Mouse (Mus musculus) CH12F3 (cell line): ENCODE measurements around the gene Plscr3.
"Not testable (repeated sequence)": the region's sequence is repeated elsewhere in the genome, so short reads cannot be mapped to it uniquely, and the experiment has no call there.

ENCODE experiments used
- in situ Hi-C: fragments of 300-500 bp; cut with MboI; formaldehyde crosslinking; loops from 2 replicates; pipeline ENCODE4 v1.14.3; 2020; ENCODE audit warnings: low sequenced_read_pairs

Gene Plscr3

GRCm38 (mm10) chr11:69828832-69829231 is 17.3 kb upstream of the Plscr3 start:
- in situ Hi-C loops = no loop called here

- in situ Hi-C loops = no loop called here
Observed at GRCm38 (mm10) chr11:69833554-69833953, 12.6 kb upstream of the Plscr3 start.

DNA sequence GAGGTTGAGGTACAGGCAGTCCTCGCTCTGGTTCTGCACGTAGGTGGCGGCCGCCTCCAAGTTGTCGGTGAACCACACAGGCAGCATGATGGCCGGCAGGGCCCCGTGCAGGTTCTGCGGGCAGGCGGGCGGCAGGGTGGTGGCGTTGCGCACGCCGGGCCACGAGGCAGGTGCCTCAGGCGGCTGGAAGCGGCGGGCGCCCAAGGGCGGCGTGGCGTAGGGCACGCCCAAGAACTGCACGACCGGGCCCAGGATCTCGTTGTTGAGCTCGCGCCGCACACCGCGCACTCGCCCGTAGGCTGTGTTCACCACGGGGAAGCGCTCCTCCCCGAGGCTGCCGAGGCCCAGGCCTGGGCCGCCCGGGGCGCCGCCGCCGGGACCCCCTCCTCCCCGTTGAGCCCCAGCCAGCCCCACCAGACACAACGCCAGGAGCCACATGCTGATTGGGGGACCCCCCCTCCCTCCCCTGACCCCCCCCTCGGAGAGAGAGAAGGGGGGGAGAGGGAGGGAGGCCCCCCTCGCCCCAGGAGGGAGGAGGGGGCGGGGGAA is 12.1 kb upstream of the Plscr3 start:
- in situ Hi-C loops = no loop called here

- in situ Hi-C loops = no loop called here
Observed at GRCm38 (mm10) chr11:69835326-69835965, 10.7 kb upstream of the Plscr3 start.

DNA sequence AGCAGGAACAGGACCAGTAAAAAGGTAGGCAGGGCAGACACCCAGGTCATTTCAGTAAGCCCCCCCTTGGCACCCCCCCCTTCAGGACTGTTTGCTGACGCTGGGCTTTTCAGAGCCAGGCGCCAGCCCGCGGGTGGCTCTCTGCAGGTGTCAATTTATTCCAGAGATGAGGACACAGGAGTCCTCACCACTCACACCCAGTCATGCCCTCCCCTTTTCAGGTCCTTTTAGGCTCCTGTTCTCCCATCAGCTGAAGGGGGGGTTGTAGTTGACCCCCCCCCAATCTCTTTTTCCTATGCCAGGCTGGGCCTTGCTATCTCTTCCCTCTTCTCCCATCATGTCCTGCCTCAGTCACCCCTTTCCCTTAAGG is 10.2 kb upstream of the Plscr3 start:
- in situ Hi-C loops = no loop called here

GRCm38 (mm10) chr11:69836703-69837576 is 9.2 kb upstream of the Plscr3 start:
- in situ Hi-C loops = no loop called here

GRCm38 (mm10) chr11:69837604-69837951 is 8.6 kb upstream of the Plscr3 start, which contains the start of gene Nlgn2:
TSS of gene Nlgn2 (minus strand) at chr11:69837784.
- in situ Hi-C loops = no loop called here

DNA sequence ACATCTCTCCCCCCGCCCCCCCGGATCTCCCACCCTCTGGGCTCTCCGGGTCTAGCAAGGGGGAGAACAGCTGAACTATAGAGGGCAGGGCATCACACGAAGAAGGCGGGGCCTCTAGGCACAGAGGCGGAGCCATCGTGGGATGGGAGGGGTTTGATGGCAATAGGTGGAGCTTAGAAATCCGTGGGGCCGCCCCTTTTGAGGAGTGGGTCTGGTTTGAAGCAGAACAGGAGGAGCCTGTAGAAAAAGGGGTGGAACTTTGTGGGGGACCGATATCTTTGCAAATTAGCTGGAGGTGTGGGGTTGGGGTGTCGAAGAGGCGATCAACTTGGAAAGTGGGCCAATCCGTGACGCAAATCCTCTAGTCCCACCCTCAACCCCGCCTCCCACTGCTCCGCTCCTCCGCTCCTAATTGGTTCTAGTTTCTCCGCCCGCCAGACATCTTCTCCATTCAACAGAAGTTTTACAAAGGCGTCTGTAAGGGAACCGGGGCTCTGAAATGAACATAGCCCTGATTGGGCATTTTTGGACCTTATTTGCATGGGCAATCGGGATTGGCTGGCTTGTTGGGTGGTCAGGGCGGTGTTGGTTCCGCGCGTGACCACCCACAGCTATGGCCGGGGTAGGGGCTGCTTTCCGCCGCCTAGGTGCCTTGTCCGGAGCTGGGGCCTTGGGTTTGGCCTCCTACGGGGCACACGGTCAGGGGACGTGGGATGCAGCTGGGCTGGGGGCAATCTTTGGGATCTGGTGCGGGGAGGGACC is 8.0 kb upstream of the Plscr3 start, which contains the start of gene Tmem256:
Gene Tmem256, plus strand, starts transcription at position 563 of the 762 bp plus-strand sequence.
- in situ Hi-C loops = no loop called here

- in situ Hi-C loops = no loop called here
Observed at GRCm38 (mm10) chr11:69838714-69839104, 7.5 kb upstream of the Plscr3 start.

DNA sequence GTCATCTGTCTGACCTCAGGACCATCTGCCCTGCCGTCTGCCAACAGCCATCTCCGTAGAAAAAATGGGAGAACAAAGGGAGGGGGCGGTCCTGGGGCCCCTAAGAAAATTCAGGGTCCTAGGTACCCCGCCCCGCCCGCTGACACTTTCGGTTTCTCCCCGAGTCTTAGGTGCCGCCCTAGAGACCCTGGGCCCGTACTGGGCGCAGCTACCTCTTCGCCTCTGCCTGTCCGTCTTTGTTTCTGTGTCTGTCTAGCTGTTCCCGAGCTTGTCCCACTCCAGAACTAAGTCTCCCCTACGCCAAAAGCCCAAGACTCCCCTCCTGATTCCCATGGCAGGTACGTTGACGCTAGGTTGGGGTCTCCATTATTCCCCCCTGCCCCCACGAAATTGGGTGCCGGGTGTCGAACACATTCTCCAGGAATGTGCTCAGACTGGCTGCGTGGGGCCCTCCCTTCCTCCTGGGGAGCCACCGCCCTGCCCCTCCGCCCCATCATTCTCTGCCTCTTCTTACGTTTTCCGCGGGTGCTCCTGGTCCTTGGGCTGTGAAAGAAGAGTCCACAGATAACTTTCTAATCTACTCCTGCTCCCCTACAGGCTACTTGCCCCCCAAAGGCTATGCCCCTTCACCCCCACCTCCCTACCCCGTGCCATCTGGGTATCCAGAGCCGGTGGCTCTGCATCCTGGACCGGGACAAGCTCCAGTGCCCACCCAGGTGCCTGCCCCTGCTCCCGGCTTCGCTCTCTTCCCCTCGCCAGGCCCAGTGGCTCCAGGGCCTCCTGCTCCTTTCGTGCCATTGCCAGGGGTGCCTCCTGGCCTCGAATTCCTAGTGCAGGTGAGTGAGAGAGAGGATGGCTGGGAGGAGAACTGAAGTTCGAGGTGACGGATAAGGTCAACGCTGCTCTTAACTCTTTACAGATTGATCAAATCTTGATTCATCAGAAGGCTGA is 837 bp downstream of the Plscr3 start:
- in situ Hi-C loops = no loop called here

GRCm38 (mm10) chr11:69848021-69848420 is 1.8 kb downstream of the Plscr3 start:
- in situ Hi-C loops = no loop called here

DNA sequence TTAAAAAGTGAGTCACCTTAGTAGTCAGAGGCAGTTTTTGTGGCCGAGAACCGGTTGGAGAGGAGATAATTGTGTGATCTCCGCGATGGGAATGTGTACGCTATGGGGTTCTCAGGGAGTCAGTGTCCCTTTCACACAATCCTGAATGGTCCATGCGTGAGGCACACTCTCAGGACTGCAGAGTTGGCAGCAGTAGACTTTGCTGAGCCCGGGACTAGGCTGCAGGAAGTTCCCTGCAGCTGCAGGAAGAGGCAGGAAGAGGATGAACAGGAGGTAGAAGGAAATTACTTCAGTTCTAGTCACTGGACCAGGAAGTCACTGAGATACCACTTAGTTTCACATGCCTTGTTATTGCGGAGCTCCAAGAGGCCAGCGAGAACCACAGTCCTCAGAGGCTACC is 3.0 kb downstream of the Plscr3 start:
- in situ Hi-C loops = no loop called here

- in situ Hi-C loops = no loop called here
Observed at GRCm38 (mm10) chr11:69849884-69850283, 3.7 kb downstream of the Plscr3 start.

DNA sequence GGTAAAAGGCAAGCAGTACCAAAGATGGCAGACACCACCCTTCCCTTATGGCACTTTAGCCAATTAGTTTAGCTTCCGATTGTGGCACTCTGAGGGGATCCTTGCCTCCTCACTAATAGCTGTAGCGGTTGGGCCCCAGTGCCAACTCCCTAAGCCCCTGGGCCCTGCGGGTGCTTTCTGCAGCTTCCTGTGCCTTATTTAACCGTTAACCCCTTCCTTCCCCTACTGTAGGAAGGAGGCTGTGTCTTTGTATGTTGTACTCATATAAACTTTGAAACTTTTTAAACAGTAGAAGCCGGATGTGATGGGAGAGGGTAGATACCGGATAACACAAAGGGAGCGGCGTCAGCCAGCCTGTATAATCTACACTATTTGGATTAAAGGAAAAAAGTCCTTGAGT is 4.6 kb downstream of the Plscr3 start:
- in situ Hi-C loops = no loop called here

DNA sequence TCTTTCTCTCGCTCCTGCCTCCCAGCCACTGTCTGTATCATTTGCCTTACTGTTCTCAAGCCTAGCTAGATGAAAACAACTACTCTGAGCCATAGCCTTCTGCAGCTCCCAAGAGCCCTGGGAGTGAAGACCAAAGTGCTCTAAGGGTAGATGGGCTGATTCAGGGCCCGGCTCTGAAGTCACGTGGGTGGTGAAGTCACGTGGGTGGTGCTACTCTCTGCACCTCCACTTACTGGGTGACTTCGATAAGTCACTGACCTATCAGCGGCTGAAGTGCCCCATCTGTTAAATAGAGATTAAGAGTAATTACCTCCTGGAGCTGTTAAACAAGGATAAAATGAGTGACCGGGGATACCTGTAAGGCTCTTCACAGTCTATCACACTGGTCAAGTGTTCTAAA is 7.8 kb downstream of the Plscr3 start:
- in situ Hi-C loops = no loop called here

- in situ Hi-C loops = no loop called here
Observed at GRCm38 (mm10) chr11:69854680-69855079, 8.5 kb downstream of the Plscr3 start.

DNA sequence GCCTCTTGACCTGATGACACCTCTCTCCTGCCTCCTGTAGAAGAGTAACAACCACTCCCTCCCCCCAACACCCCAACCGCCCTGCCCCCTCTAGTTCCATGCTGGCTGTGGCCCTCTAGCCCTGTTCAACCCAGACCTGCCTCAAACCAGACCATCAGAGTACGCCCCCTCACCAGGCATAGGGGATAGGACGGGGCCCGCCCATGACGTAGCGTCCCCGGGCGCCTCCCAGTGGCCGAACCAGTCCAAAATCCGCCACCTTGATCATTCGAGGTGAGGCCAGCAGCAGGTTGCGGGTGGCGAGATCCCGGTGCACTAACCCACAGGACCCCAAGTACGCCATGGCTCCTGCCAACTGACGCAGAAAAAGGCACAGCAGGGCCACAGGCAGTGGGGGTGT is 9.2 kb downstream of the Plscr3 start:
- in situ Hi-C loops = no loop called here

DNA sequence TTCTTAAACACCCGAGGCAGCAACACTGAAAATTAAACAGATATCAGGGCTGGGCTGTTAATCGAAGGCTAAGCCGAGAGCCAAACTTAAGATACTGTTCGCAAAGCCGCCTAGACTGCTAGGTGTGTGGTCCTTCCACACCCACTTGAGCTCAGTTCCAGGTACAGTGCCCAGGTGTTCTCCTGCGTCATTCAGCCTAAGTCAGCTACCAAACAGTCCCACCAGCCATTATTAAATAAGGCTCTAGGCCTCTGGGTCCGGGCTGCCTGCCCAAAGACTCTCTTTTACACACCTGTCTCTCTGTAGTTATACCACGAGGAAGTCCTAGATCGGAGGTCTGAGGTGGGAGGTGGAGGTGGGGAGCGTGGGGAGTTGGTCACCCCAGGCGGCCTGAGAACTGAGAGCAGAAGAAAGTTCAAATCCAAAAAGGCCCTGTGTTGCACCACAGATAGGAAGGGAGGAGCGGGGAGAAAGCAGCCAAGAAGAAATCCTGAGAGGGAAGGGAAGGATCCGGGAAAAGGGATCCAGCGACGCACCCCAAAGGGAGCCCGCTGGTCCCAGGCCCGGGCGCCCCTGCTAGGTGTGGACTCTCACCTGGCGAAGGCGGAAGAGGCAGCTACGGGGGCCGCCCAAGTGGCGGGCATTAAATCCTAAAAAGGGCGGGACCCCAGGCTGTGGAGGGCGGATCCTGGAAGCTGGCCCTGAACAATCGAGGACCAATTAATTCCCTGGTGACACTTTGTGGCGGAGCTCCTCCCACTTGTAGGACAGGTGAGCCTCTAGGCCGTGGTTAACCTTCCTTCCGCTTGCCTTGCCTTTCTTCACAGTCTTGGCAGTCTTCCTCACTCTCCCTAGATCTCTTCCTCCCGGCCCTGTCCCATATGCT is 12.2 kb downstream of the Plscr3 start, which contains the start of gene Tnk1:
Gene Tnk1, minus strand, starts transcription at position 618 of the 886 bp plus-strand sequence.
- in situ Hi-C loops = no loop called here

- in situ Hi-C loops = not testable (repeated sequence)
Observed at GRCm38 (mm10) chr11:69863729-69864128, 17.6 kb downstream of the Plscr3 start.
